Mouse (Mus musculus) heart, adult 2 months (tissue): Measurements from ENCODE around the gene Trdn.
A peak's percentile ranks its signal among the peaks of the same experiment; 100 is the strongest.

Experiments used
- CTCF ChIP-seq: fragments of 200-600 bp; IDR thresholded peaks from 2 replicates; pipeline ENCODE4 v1.8.1; 2022; ENCODE audit warnings: antibody characterized with exemption, mild to moderate bottlenecking, moderate library complexity
- POLR2A ChIP-seq: fragments of 200-500 bp; IDR thresholded peaks from 2 replicates; pipeline ENCODE4 v1.6.1; 2011; ENCODE audit warnings: mild to moderate bottlenecking, low read depth, low read length, control low read depth; ENCODE audit not compliant: insufficient read depth

DNA sequence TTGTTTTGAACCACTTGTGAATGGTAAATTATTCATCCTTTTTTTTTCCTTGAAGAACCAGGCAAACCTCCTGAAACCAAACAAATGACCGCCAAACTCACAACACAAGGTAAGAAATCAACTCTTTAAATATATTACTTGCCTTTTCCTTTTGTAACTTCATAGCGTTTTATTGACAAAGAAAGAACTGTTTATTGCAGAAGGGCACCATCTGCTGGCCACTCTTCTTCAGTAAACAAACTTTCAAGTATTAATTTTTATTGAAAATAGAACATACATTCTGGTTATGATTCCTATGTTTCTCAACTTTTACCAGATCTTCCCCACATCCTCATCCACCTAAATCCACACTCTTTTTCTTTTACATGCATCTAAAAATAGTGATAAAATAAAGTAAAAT lies 224.6 kb downstream of the Trdn start:
- TF ChIP-seq CTCF (peak; percentile 66), POLR2A (no peak)
